Mouse (Mus musculus): ENCODE measurements at regions not wholly inside any gene's neighbourhood (a gene's known extent, or its start where the extent isn't known, plus 50 kb on each side); places are given as distances from the start of the nearest gene placed in this dataset.
"Not testable (repeated sequence)": the region's sequence is repeated elsewhere in the genome, so short reads cannot be mapped to it uniquely, and the experiment has no call there.

GRCm38 (mm10) chr13:103646035-103646434 is 128.4 kb downstream of the Srek1 start:
- no peak for ATAC-seq (ENCODE audit: borderline replicate concordance, extremely low read depth, low FRiP score, low TSS enrichment)

DNA sequence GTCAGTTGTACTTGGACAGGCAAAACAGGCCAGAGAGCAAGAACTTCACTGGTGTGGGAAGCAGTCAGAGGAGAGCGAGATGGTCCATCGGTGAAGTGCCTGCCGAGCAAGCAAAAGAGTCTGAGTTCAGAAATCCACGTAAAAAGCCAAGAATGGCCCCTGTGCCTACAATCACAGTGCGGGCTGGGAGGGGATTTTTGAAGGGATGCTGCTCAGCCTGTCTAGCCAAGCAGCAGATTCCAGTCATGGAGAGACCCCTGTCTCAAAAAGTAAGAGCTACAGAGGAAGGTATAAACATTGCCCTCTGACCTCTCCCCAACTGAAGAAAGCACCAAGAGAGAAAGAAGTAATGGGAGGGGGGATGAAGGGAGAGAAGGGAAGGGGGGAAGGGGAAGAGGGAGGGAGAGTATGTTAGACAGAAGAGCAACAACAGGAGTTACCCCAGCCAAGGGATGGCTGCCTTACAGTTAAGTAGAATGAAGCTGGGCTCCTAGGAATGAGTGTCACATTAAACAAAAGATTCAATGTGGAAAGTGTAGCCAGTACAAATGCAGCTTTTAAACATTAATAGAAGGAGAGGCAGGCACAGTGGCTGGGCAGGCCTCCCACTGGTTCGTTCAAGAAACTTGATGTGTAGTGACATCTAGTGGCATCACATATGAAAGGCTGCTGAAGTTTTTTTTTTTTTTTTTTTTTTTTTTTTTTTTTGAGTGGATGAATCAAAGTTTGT is 130.2 kb downstream of the Srek1 start:
- Histone ChIP-seq H3K4me1 (peaks cover 6% of the 10 kb centered on the region; the same call in 1 of the 2 replicates), H3K36me3 (no peaks in the 10 kb centered on the region), H3K4me3 (no peak overlapping the region), H3K27me3 (no peaks in the 10 kb centered on the region), H3K4me2 (no peak overlapping the region), H3K9me3 (no peaks in the 10 kb centered on the region), H3K9ac (no peak overlapping the region), H3K27ac (no peak overlapping the region)
- WGBS: 45% methylated on average over 6 of the region's 6 CpGs
- ATAC-seq (ENCODE audit: borderline replicate concordance, extremely low read depth, low FRiP score, low TSS enrichment): peak; percentile 64; the same call in 1 of the 2 replicates

More at GRCm38 (mm10) chr13:103646035-103646434, 128.4 kb downstream of the Srek1 start:
- Histone ChIP-seq H3K4me3 (no peak overlapping the region), H3K27me3 (no peaks in the 10 kb centered on the region), H3K4me2 (no peak overlapping the region), H3K36me3 (no peaks in the 10 kb centered on the region), H3K9me3 (no peaks in the 10 kb centered on the region), H3K9ac (no peak overlapping the region), H3K4me1 (peaks cover 6% of the 10 kb centered on the region; the same call in 1 of the 2 replicates), H3K27ac (no peak overlapping the region)
- WGBS: 30% methylated on average over 4 of the region's 4 CpGs

- Histone ChIP-seq H3K36me3 (no peaks in the 10 kb centered on the region), H3K9me3 (no peaks in the 10 kb centered on the region), H3K4me1 (peaks cover 6% of the 10 kb centered on the region; the same call in 1 of the 2 replicates), H3K27me3 (no peaks in the 10 kb centered on the region), H3K4me2 (no peak overlapping the region), H3K27ac (no peak overlapping the region), H3K9ac (no peak overlapping the region), H3K4me3 (no peak overlapping the region)
- no peak for ATAC-seq (ENCODE audit: borderline replicate concordance, extremely low read depth, low FRiP score, low TSS enrichment)
- WGBS: 55% methylated on average over 5 of the region's 5 CpGs
Observed at GRCm38 (mm10) chr13:103643486-103643885, 130.9 kb downstream of the Srek1 start.

DNA sequence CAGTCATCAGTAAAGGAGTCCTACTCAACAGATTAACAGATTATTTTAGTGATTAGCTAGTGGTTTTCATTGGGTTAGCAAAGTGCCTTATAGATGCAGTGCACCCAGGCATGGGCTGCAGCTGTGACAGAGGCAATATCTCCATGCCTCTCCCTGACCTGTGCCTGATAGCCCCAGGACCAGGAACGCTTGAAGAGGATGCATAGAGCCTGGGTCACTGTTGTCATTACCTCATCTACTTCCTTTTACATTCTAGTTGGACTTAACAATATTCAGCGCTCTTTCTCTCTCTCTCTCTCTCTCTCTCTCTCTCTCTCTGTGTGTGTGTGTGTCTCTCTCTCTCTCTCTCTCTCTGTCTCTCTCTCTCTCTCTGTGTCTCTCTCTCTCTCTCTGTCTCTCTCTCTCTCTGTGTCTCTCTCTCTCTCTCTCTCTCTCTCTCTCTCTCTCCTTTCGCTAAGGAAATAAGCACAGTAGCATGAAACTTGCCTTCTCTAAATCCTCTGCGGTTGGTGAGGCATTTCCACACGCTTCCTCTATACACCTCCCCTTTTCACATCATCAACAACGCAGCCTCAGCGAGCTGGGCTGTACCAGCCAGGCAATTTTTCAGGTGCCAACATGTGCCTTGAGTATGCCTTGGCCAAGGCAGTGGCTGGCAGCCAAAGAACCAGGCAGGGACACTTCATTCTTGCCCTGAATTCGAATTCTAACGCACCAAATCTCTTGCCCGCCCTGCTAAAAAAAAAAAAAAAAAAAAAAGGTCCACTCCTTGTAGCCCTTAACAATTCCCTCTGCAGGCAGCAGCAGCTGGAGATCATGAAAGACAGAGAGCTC is 131.6 kb downstream of the Srek1 start:
- no peaks in the 10 kb centered on the region for H3K36me3 ChIP-seq
- ATAC-seq (ENCODE audit: borderline replicate concordance, extremely low read depth, low FRiP score, low TSS enrichment): no peak
- H3K27me3 ChIP-seq: no peaks in the 10 kb centered on the region
- 67% methylated on average over 10 of the region's 10 CpGs for WGBS
- no peak overlapping the region for H3K27ac ChIP-seq
- no peak overlapping the region for H3K4me3 ChIP-seq
- H3K9ac ChIP-seq: no peak overlapping the region
- no peaks in the 10 kb centered on the region for H3K9me3 ChIP-seq
- H3K4me1 ChIP-seq: peaks cover 6% of the 10 kb centered on the region; the same call in 1 of the 2 replicates
- no peak overlapping the region for H3K4me2 ChIP-seq

DNA sequence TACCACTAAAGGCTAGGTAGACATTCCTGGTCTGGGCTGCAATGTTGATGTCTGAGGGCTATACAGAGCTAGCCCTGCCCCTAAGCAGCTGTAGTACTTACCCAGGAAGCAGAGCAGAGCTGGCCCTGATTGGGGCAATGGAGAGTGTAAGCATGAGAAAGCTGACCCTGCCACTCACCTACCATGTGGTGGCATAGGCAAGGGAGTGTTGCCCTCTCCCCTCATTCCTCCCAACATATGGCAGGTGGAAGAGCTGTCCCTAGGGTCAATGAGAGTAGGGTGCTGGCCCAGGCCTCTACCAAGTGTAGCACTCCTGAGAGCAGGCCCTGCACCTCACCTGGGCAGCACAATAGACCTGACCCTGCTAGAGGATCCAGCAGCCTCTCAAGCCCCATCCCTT is 136.4 kb downstream of the Srek1 start:
- Histone ChIP-seq H3K9me3 (no peaks in the 10 kb centered on the region), H3K27ac (no peak overlapping the region), H3K27me3 (no peaks in the 10 kb centered on the region), H3K4me2 (no peak overlapping the region), H3K36me3 (no peaks in the 10 kb centered on the region), H3K4me1 (no peaks in the 10 kb centered on the region), H3K4me3 (no peak overlapping the region), H3K9ac (no peak overlapping the region)
- ATAC-seq (ENCODE audit: borderline replicate concordance, extremely low read depth, low FRiP score, low TSS enrichment): no peak

DNA sequence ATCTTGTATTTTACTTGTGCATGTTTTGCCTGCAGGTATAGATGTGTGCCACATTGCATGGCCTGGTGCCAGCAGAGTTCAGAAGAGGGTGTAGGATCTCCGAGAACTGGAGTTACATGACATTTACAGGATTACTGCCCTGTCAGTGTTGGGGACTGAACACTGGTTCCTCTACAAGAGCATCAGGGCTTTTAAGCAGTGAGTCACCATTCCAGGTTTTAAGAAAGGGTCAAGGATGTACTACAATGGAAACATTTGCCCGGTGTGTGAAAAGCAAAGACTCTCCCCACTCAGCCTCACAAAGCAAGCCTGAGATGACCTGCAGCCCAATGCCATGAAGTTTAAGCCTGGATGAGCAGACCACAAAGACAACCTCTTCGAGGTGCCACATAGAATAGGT is 137.0 kb downstream of the Srek1 start:
- no peak overlapping the region for H3K4me2 ChIP-seq
- ATAC-seq (ENCODE audit: borderline replicate concordance, extremely low read depth, low FRiP score, low TSS enrichment): no peak
- 70% methylated on average over 3 of the region's 3 CpGs for WGBS
- H3K9ac ChIP-seq: no peak overlapping the region
- no peak overlapping the region for H3K27ac ChIP-seq
- H3K27me3 ChIP-seq: no peaks in the 10 kb centered on the region
- H3K4me1 ChIP-seq: no peaks in the 10 kb centered on the region
- H3K36me3 ChIP-seq: no peaks in the 10 kb centered on the region
- no peaks in the 10 kb centered on the region for H3K9me3 ChIP-seq
- H3K4me3 ChIP-seq: no peak overlapping the region

- no peak for ATAC-seq (ENCODE audit: borderline replicate concordance, extremely low read depth, low FRiP score, low TSS enrichment)
- Histone ChIP-seq H3K4me2 (no peak overlapping the region), H3K9me3 (no peaks in the 10 kb centered on the region), H3K9ac (no peak overlapping the region), H3K4me1 (no peaks in the 10 kb centered on the region), H3K27me3 (no peaks in the 10 kb centered on the region), H3K27ac (no peak overlapping the region), H3K4me3 (no peak overlapping the region), H3K36me3 (no peaks in the 10 kb centered on the region)
- WGBS: 70% methylated on average over 2 of the region's 2 CpGs
Observed at GRCm38 (mm10) chr13:103636595-103636994, 137.8 kb downstream of the Srek1 start.

GRCm38 (mm10) chr13:103623810-103624209 is 150.6 kb downstream of the Srek1 start:
- H3K4me3 ChIP-seq: no peak overlapping the region
- ATAC-seq (ENCODE audit: borderline replicate concordance, extremely low read depth, low FRiP score, low TSS enrichment): 0 out of 2 replicates have a peak, but pooled peaks have one; percentile 31
- H3K4me2 ChIP-seq: no peak overlapping the region
- WGBS: 52% methylated on average over 2 of the region's 2 CpGs
- H3K9me3 ChIP-seq: no peaks in the 10 kb centered on the region
- no peaks in the 10 kb centered on the region for H3K36me3 ChIP-seq
- no peaks in the 10 kb centered on the region for H3K27me3 ChIP-seq
- no peaks in the 10 kb centered on the region for H3K4me1 ChIP-seq
- H3K9ac ChIP-seq: no peak overlapping the region
- H3K27ac ChIP-seq: no peak overlapping the region

DNA sequence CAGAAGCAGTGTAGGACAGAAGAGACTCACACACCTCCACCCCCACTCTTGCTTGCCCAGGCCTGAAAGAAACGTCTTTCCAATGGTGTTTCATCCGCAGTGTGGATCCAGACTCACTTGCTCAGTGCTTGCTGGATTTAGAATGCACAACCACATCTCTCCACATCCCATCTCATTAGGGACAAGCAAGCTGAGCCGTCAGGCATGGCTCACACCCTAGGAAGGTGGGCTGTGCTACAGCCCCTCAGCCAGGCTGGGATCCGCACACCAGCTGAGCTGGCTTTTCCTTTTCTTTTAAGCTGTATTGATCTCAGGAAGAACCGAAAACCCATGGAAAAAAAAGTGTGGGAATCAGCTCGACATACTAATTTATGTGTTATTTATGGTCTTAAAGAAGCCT is 151.1 kb downstream of the Srek1 start:
- H3K9me3 ChIP-seq: no peaks in the 10 kb centered on the region
- no peak overlapping the region for H3K4me2 ChIP-seq
- H3K36me3 ChIP-seq: no peaks in the 10 kb centered on the region
- no peak overlapping the region for H3K4me3 ChIP-seq
- no peak for ATAC-seq (ENCODE audit: borderline replicate concordance, extremely low read depth, low FRiP score, low TSS enrichment)
- 68% methylated on average over 6 of the region's 6 CpGs for WGBS
- H3K4me1 ChIP-seq: no peaks in the 10 kb centered on the region
- no peak overlapping the region for H3K9ac ChIP-seq
- H3K27me3 ChIP-seq: no peaks in the 10 kb centered on the region
- H3K27ac ChIP-seq: no peak overlapping the region

GRCm38 (mm10) chr13:103622324-103622723 is 152.1 kb downstream of the Srek1 start:
- Histone ChIP-seq H3K27me3 (no peaks in the 10 kb centered on the region), H3K9me3 (no peaks in the 10 kb centered on the region), H3K27ac (no peak overlapping the region), H3K9ac (no peak overlapping the region), H3K4me1 (no peaks in the 10 kb centered on the region), H3K4me2 (no peak overlapping the region), H3K36me3 (no peaks in the 10 kb centered on the region), H3K4me3 (no peak overlapping the region)
- WGBS: 20% methylated on average over 5 of the region's 5 CpGs
- no peak for ATAC-seq (ENCODE audit: borderline replicate concordance, extremely low read depth, low FRiP score, low TSS enrichment)

DNA sequence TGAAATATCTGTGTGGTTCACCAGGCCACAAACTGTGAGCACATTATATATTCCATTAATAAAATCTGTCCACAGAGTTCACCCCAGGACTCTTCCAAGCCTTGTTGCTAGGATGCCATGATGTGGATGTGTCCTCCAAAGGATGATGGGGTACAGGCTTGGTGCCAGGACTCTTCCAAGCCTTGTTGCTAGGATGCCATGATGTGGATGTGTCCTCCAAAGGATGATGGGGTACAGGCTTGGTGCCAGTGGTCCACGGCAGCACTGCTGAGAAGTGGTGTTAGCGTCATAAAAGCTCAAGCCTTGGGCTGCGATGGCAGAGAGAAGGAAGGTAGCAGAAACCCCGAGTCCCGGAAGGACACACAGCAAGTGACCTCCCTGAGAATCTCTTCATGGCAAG is 153.4 kb downstream of the Srek1 start:
- not testable (repeated sequence) for H3K4me2 ChIP-seq; H3K9ac ChIP-seq; H3K36me3 ChIP-seq; ATAC-seq (ENCODE audit: borderline replicate concordance, extremely low read depth, low FRiP score, low TSS enrichment); H3K27ac ChIP-seq; H3K9me3 ChIP-seq; H3K4me3 ChIP-seq; H3K4me1 ChIP-seq; H3K27me3 ChIP-seq
- WGBS: 86% methylated on average over 5 of the region's 5 CpGs

DNA sequence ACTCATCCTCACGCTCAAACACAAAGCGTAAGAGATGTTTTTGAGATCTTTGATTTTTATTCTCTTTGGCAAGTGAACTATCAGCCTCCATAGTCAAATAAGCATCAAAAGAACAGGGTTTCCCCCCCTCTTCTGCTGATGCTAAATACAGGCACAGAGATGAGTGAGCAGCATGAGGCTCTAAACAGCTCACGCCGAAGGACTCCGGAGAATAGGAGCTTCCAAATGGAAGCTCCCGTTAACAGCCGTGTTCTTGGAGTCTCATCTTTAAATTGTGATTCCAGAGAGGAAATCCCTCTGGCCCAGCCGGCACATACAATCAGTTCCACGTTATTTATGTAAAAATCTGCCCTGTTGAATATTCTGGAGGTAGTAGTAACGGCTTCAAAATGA is 161.1 kb downstream of the Srek1 start:
- no peak overlapping the region for H3K27ac ChIP-seq
- ATAC-seq (ENCODE audit: borderline replicate concordance, extremely low read depth, low FRiP score, low TSS enrichment): no peak
- no peaks in the 10 kb centered on the region for H3K36me3 ChIP-seq
- H3K4me3 ChIP-seq: no peak overlapping the region
- no peaks in the 10 kb centered on the region for H3K4me1 ChIP-seq
- no peak overlapping the region for H3K9ac ChIP-seq
- H3K27me3 ChIP-seq: no peaks in the 10 kb centered on the region; the same call in 1 of the 2 replicates
- WGBS: 81% methylated on average over 10 of the region's 10 CpGs
- H3K9me3 ChIP-seq: no peaks in the 10 kb centered on the region
- H3K4me2 ChIP-seq: no peak overlapping the region
